Mouse (Mus musculus) thymus, adult 2 months (tissue): Measurements from ENCODE around the gene Inca1. TPM values are rescaled to one million over a fixed set of nuclear protein-coding genes. Genes with fewer than 3 reads are reported as not detected.

Experiments
- DNase-seq: peaks from one replicate; pipeline ENCODE4 v3.0.0; 2021
- H3K27ac ChIP-seq: fragments of 200-500 bp; 2 replicates; pipeline ENCODE4 v1.5.1; 2012; ENCODE audit warnings: low read length, control low read depth; ENCODE audit not compliant: control insufficient read depth, insufficient read depth
- H3K27me3 ChIP-seq: fragments of 200-500 bp; 2 replicates; pipeline ENCODE4 v1.6.1; 2012; ENCODE audit warnings: mild to moderate bottlenecking, low read length, moderate library complexity, mixed read lengths; ENCODE audit not compliant: control insufficient read depth, insufficient read depth
- H3K36me3 ChIP-seq: fragments of 200-500 bp; 2 replicates; pipeline ENCODE4 v1.6.1; 2012; ENCODE audit warnings: mild to moderate bottlenecking, low read length, moderate library complexity; ENCODE audit not compliant: control insufficient read depth, insufficient read depth
- H3K4me1 ChIP-seq: fragments of 200-500 bp; replicated peaks from 2 replicates; pipeline ENCODE4 v1.6.1; 2012; ENCODE audit warnings: low read length; ENCODE audit not compliant: control insufficient read depth, insufficient read depth
- H3K4me3 ChIP-seq: fragments of 200-500 bp; 2 replicates; pipeline ENCODE4 v1.5.1; 2012; ENCODE audit warnings: mild to moderate bottlenecking, low read length, control low read depth, moderate library complexity; ENCODE audit not compliant: control insufficient read depth, insufficient read depth
- CTCF ChIP-seq: fragments of 200-500 bp; IDR thresholded peaks from 2 replicates; pipeline ENCODE4 v1.5.1; 2012; ENCODE audit warnings: mild to moderate bottlenecking, control low read depth, low read length, moderate library complexity, borderline replicate concordance; ENCODE audit not compliant: control insufficient read depth, poor library complexity, insufficient read depth; ENCODE audit errors: extremely low read depth
- POLR2A ChIP-seq: fragments of 200-500 bp; IDR thresholded peaks from 2 replicates; pipeline ENCODE4 v1.6.1; 2012; ENCODE audit warnings: mild to moderate bottlenecking, low read length, control low read depth, moderate library complexity; ENCODE audit not compliant: control insufficient read depth, poor library complexity, insufficient read depth; ENCODE audit errors: extremely low read depth
- WGBS: fragments of 180-500 bp; shearing (Covaris S2); methylation state at CpG from one replicate; pipeline ENCODE4 v1.1.7; 2018; 5-methylcytosine and 5-hydroxymethylcytosine counted together
- polyA plus RNA-seq: library from polyadenylated mRNA; depleted of rRNA; stranded (reverse); fragments of >200 nt; gene quantifications from 2 replicates; pipeline ENCODE4 v1.2.3, GENCODE M21; 2012

Gene Inca1
- polyA plus RNA-seq, 1 experiment, result 1.9 TPM

DNA sequence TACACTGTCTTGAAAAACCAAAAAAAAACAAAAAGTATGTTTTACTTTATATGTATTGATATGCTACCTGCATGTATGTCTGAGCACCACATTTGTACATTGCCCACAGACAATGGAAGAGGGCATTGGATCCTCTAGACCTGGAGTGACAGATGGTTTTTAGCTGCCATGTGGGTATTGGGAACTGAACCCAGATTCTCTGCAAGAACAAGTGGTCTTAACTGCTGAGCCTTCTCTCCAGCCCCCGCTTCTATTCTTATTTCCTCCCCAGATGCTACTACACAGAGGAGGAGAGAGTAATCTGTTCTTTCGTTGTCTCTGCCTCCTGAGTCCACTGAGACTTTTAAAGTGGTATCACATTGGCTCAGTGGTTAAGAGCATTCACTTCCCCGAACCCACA lies 6.5 kb downstream of the Inca1 start:
- no peak overlapping the region for H3K4me3 ChIP-seq
- H3K27me3 ChIP-seq, result no peaks in the 10 kb centered on the region
- peaks cover 1% of the 10 kb centered on the region for H3K4me1 ChIP-seq
- no peak for TF ChIP-seq POLR2A
- TF ChIP-seq CTCF, result no peak
- H3K36me3 ChIP-seq, result no peaks in the 10 kb centered on the region
- WGBS, result 35% methylated on average over 3 of the region's 3 CpGs
- H3K27ac ChIP-seq, result no peak overlapping the region
- DNase-seq, result no peak

DNA sequence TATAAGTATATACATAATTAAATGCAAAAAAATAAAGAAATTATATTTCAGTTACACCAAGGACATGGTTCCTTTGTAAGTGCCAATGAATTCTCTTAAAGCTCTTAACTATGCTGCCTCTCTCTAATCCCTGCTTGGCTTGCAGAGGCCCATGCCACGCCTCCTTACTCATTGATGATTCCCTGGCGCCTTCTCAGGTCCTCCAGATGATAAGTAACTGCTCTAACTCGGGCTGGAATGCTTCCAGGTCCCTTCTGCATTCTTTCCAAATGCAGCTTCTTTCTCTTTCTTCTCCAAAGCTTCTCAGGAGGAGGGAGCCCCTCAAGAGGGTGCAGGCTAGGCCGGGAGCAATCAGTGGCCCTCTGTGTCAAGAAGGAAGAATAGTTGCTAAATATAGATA lies 10.4 kb downstream of the Inca1 start:
- DNase-seq, result no peak
- H3K4me1 ChIP-seq, result peaks cover 10% of the 10 kb centered on the region
- no peak overlapping the region for H3K27ac ChIP-seq
- WGBS, result 84% methylated on average over 4 of the region's 4 CpGs
- no peak for TF ChIP-seq POLR2A
- no peak for TF ChIP-seq CTCF
- no peak overlapping the region for H3K4me3 ChIP-seq
- H3K36me3 ChIP-seq, result no peaks in the 10 kb centered on the region
- no peaks in the 10 kb centered on the region for H3K27me3 ChIP-seq

DNA sequence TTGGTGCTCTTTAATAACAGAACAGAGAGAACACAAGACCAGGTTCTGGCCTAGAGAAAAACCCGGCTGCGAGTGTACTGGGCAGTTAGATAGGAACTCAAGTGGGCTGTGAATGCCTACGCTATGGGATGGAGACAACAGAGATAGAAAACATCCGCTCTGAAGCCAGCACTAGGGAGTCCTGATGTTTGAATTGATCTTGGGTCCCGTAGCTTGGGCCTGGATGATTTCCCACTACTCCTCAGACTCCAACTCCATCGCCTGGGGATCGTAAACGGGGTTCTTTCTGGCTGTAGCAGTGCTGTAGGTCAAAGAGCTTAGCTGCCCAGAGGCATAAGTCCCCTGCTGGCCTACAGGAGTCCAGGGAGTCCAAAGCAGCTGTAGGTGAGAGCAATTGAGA lies 11.6 kb downstream of the Inca1 start:
- Histone ChIP-seq H3K27me3 (no peaks in the 10 kb centered on the region), H3K4me1 (peaks cover 10% of the 10 kb centered on the region), H3K4me3 (peak overlapping the region; percentile 77), H3K36me3 (0 out of 2 replicates have a peak, but pooled peaks cover 3% of the 10 kb centered on the region), H3K27ac (no peak overlapping the region)
- no peak for TF ChIP-seq POLR2A
- TF ChIP-seq CTCF, result no peak
- WGBS, result 54% methylated on average over 8 of the region's 8 CpGs
- DNase-seq, result no peak

DNA sequence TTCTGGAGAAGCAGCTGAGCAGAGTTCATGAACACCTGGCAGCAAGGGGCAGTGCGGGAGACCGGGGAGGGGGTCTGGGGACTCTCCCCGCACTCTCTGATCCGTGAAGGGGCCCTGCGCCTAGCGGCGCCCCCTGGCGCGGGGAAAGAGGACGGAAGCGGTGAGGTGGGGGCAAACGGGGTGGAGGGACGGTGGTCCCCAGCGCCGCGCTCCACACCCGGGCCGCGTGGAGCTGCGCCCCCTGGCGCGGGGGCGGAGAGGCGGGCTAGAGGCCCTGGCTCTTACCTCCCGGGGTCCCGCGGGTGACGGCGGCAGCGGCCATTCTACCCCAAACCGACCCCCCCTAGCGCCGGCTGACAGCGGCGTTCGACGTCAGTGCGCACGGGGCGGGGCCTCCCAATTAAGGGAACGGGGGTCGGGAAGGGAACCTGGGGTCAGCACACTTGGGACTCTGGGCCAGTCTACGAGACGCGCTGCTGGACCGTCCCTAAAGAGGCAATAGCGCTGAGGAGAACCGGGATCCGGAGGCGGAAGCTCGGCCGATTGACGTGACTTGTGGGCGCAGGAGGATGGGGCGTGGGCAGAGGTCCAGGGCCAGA lies 12.3 kb downstream of the Inca1 start, which contains the start of gene Camta2:
Gene Camta2 (minus strand): TSS at position 505 of the 599 bp plus-strand sequence.
- Histone ChIP-seq H3K36me3 (0 out of 2 replicates have a peak, but pooled peaks cover 3% of the 10 kb centered on the region), H3K27ac (peak within 1 kb of the TSS; percentile 13; the same call in 1 of the 2 replicates), H3K4me3 (peak within 1 kb of the TSS; percentile 77), H3K27me3 (no peaks in the 10 kb centered on the region), H3K4me1 (peaks cover 10% of the 10 kb centered on the region)
- peak; percentile 89 for DNase-seq
- under 1% methylated on average over 55 of the region's 55 CpGs for WGBS
- peak; percentile 92 for TF ChIP-seq CTCF
- TF ChIP-seq POLR2A, result peak; percentile 59

DNA sequence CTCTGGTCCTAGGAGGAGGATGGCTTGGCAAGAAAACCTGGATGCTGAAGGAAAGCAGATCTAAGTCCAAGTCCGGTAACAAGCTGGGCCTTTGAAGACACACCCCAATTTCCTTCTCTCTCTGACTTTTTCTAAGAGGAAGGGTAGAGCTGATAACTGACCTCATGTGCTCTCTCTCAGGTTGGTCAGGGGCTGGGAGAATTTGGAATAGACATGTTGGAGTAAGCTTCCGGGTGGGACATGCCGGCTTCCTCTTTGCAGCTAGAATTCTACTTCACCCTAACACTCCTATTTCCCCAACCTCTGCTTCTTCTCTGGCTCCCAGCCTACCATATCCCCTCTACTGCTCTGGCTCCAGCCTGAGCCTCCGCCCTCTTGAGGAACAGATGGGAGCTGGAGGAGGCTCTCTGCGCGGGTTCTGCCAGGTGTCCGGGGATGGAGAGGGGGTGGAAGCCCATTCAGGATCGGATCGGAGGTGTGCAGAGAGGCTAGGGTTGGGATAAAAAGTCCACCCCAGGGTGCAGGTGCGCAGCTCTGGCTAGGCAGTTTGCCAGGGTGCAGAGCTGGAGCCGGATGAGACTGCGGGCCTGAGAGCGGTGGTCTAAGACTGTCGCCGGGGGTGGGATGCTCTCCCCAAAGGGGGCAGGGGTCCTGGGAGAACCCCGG lies 12.9 kb downstream of the Inca1 start:
- Histone ChIP-seq H3K4me1 (peaks cover 10% of the 10 kb centered on the region), H3K27me3 (no peaks in the 10 kb centered on the region), H3K4me3 (peak overlapping the region; percentile 77), H3K36me3 (peaks cover 3% of the 10 kb centered on the region; the same call in 1 of the 2 replicates), H3K27ac (peak overlapping the region; percentile 13; the same call in 1 of the 2 replicates)
- 6% methylated on average over 16 of the region's 16 CpGs for WGBS
- TF ChIP-seq POLR2A, result no peak
- no peak for TF ChIP-seq CTCF
- no peak for DNase-seq

DNA sequence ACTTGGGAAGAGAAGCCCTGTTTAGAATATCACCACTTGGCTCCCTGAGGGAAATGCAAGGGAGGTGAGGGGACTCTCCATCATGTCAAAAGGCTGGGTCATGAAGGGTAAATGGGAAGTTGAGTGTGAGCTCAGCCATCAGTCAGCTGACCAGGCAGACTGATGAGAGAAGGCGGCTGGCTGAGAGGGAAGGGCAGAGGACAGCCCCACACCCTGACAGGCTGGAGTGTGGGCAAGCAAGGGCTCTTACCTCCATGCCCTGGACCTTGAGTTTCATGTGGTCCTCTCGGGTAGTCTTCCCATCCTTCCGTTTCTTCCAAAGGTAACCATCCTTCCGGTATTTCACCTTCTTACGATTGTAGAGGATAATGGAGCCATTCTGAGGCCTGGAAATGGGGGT lies 16.3 kb downstream of the Inca1 start:
- H3K4me1 ChIP-seq, result peaks cover 10% of the 10 kb centered on the region
- TF ChIP-seq CTCF (no peak), POLR2A (no peak)
- H3K27ac ChIP-seq, result no peak overlapping the region
- no peak overlapping the region for H3K4me3 ChIP-seq
- WGBS, result 93% methylated on average over 5 of the region's 5 CpGs
- H3K36me3 ChIP-seq, result peaks cover 10% of the 10 kb centered on the region
- no peaks in the 10 kb centered on the region for H3K27me3 ChIP-seq
- no peak for DNase-seq
